9 mouse cellular contexts compared by ENCODE assay signal in genomic region chr9:120415504-120415903, GRCm38 (mm10).
DNase-seq lines count a peak whose midpoint lies in the region; TF ChIP-seq lines count a peak whose summit lies in the region.
"Had no signal": no experiment of that assay in that cellular context is flagged by ENCODE, and none has a peak within 500 bp of the region (broad histone marks: within the 10 kb centered on the region; RNA-seq: fewer than 3 reads in every experiment).

No protein-coding gene starts in this region.

- no peaks in the 10 kb centered on the region for H3K4me1 ChIP-seq in CH12.LX (ENCODE audit: control insufficient read depth in 1 of 2, insufficient read depth in 2 of 2)
- H3K4me1 ChIP-seq in cortical plate, adult 2 months (ENCODE audit: control insufficient read depth, insufficient read depth, low read length): peaks cover 7% of the 10 kb centered on the region

- no peak overlapping the region for H3K4me2 ChIP-seq in CH12.LX (ENCODE audit: insufficient read depth, low read depth, poor library complexity, severe bottlenecking)

- TF ChIP-seq CTCF in CH12.LX (conservative IDR thresholded peaks at IDR 0.05 in 1 of 2, IDR thresholded peaks at IDR 0.05 in 1 of 2; ENCODE audit: low read depth in 2 of 2, low read length in 2 of 2): peak; percentile 81 to 85
- TF ChIP-seq CTCF in cortical plate, adult 2 months (IDR thresholded peaks at IDR 0.05; ENCODE audit: extremely low read depth, insufficient read depth, low read length): peak; percentile 73

- no peaks in the 10 kb centered on the region for H3K9me3 ChIP-seq in CH12.LX (replicated peaks; ENCODE audit: low read length)

- TF ChIP-seq POLR2A in CH12.LX (IDR thresholded peaks at IDR 0.05; ENCODE audit: low read depth, low read length): no peak
- no peak for TF ChIP-seq POLR2A in cortical plate, adult 2 months (IDR thresholded peaks at IDR 0.05; ENCODE audit: extremely low read depth, insufficient read depth, low read length)

- dilution Hi-C loops in CH12.LX (cut with MboI; ENCODE audit: extremely low pct_ligation_motif_present, extremely low pct_unique_long_range_greater_than_20kb, low sequenced_read_pairs): no loop called here

- in situ Hi-C loops in CH12.LX (cut with MboI; ENCODE audit: low pct_ligation_motif_present, low pct_unique_long_range_greater_than_20kb, low sequenced_read_pairs): no loop called here

- H3K79me2 ChIP-seq in CH12.LX (replicated peaks; ENCODE audit: control insufficient read depth, extremely low read depth, insufficient read depth, poor library complexity, severe bottlenecking): no peaks in the 10 kb centered on the region

- H3K9ac ChIP-seq in CH12.LX (ENCODE audit: insufficient read depth, low read depth): no peak overlapping the region

- no peak overlapping the region for H3K4me3 ChIP-seq in CH12.LX (replicated peaks in 1 of 3; ENCODE audit: low read depth in 2 of 3, low read length in 2 of 3, poor library complexity in 1 of 3)
- no peak overlapping the region for H3K4me3 ChIP-seq in cortical plate, adult 2 months (ENCODE audit: insufficient read depth, low read length)

- TF ChIP-seq EP300 in CH12.LX (IDR thresholded peaks at IDR 0.05; ENCODE audit: low read length): no peak

- no peak overlapping the region for H3K27ac ChIP-seq in CH12.LX (ENCODE audit: insufficient read depth, low read depth)
- H3K27ac ChIP-seq in cortical plate, adult 2 months (ENCODE audit: insufficient read depth, low read length): no peak overlapping the region
- H3K27ac ChIP-seq: macrophage had no signal

- no peaks in the 10 kb centered on the region for H3K36me3 ChIP-seq in CH12.LX (replicated peaks in 1 of 2; ENCODE audit: control insufficient read depth in 1 of 2, insufficient read depth in 1 of 2, low read length in 1 of 2)

- H3K27me3 ChIP-seq in CH12.LX (replicated peaks): peaks cover 7% of the 10 kb centered on the region

- TF ChIP-seq RAD21 in CH12.LX (IDR thresholded peaks at IDR 0.05; ENCODE audit: low read depth, low read length): peak; percentile 28

- DNase-seq in CH12.LX (ENCODE audit: extremely low read depth) (peak; percentile 82), adipocyte (ENCODE audit: low spot score) (peak; percentile 65)
- peak; percentile 80 to 81 for DNase-seq in heart, adult 18-20 months
- DNase-seq in layer of hippocampus, adult 11-12 months (ENCODE audit: low spot score): peak; percentile 87
- DNase-seq in lung, adult 18-20 months: peak; percentile 74 to 85
- DNase-seq in retina, postnatal 7 days (ENCODE audit: low read depth, low spot score): peak; percentile 81
- DNase-seq in urinary bladder, postnatal 14 days (ENCODE audit: low spot score): peak; percentile 75

TF ChIP-seq in CH12.LX, 34 proteins besides CTCF, POLR2A, EP300 and RAD21:
- no peak for TF ChIP-seq USF2 (conservative IDR thresholded peaks at IDR 0.05; ENCODE audit: low read depth, low read length)
- TF ChIP-seq NELFE (IDR thresholded peaks at IDR 0.05; ENCODE audit: low read depth, low read length): peak; percentile 20; the same call in 1 of the 2 replicates
- TF ChIP-seq ELF1 (IDR thresholded peaks at IDR 0.05; ENCODE audit: low read depth, low read length): no peak
- TF ChIP-seq TBP (conservative IDR thresholded peaks at IDR 0.05; ENCODE audit: low read depth, low read length): no peak
- TF ChIP-seq MEF2A (IDR thresholded peaks at IDR 0.05; ENCODE audit: borderline replicate concordance, low read depth, low read length): no peak
- no peak for TF ChIP-seq CHD2 (IDR thresholded peaks at IDR 0.05; ENCODE audit: low read length)
- no peak for TF ChIP-seq POLR2AphosphoS2 (IDR thresholded peaks at IDR 0.05; ENCODE audit: low read depth, low read length)
- TF ChIP-seq SMC3 (IDR thresholded peaks at IDR 0.05; ENCODE audit: low read depth, low read length): peak; percentile 47
- no peak for TF ChIP-seq JUN (IDR thresholded peaks at IDR 0.05; ENCODE audit: insufficient read depth, low read depth, low read length)
- TF ChIP-seq ETS1 (conservative IDR thresholded peaks at IDR 0.05; ENCODE audit: low read depth, low read length): no peak
- no peak for TF ChIP-seq MYC (IDR thresholded peaks at IDR 0.05; ENCODE audit: low read depth, low read length)
- TF ChIP-seq UBTF (IDR thresholded peaks at IDR 0.05; ENCODE audit: low read depth, low read length): no peak
- TF ChIP-seq E2F4 (IDR thresholded peaks at IDR 0.05; ENCODE audit: insufficient replicate concordance, low read depth, low read length): no peak
- no peak for TF ChIP-seq ZNF384 (IDR thresholded peaks at IDR 0.05; ENCODE audit: low read depth, low read length)
- no peak for TF ChIP-seq JUND (conservative IDR thresholded peaks at IDR 0.05; ENCODE audit: low read depth, low read length)
- no peak for TF ChIP-seq SIN3A (IDR thresholded peaks at IDR 0.05; ENCODE audit: low read length)
- TF ChIP-seq KAT2A (IDR thresholded peaks at IDR 0.05; ENCODE audit: insufficient replicate concordance, low read length): no peak
- TF ChIP-seq TCF12 (IDR thresholded peaks at IDR 0.05; ENCODE audit: low read depth, low read length): 0 out of 2 replicates have a peak, but pooled peaks have one; percentile 29
